15 mouse cellular contexts compared by ENCODE assay signal in the genomic region with DNA sequence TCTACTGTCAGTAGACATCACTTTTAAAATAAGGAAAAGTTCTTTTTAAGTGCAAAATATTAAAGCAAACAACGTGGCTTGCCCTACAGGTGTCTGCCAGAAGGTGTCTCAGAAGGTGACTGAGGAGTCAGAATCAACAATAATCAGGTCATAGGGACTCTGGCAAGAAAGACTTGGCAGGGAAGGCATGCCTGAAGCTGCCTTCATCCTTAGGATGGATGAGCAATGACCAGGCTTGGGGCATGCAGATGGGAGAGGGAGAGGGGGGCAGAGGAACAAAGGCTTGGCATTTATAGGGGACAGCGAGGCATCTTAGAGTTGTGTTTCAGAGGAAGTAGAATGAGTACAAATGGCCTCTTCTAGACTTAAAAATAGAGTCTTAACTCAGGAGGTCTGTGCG.
DNase-seq lines count a peak whose midpoint lies in the region; ATAC-seq and TF ChIP-seq lines count a peak whose summit lies in the region.
"Had no signal": no experiment of that assay in that cellular context is flagged by ENCODE, and none has a peak within 500 bp of the region (broad histone marks: within the 10 kb centered on the region; RNA-seq: fewer than 3 reads in every experiment).

No protein-coding gene starts in this region.

- 65% methylated on average over 3 of the region's 3 CpGs for WGBS in hindbrain, postnatal 0 days
- WGBS in hindbrain, embryonic 13.5 days, result 83% methylated on average over 3 of the region's 3 CpGs

- no peaks in the 10 kb centered on the region for H3K27me3 ChIP-seq in hindbrain, postnatal 0 days (ENCODE audit: insufficient read depth, low read length)
- no peaks in the 10 kb centered on the region for H3K27me3 ChIP-seq in hindbrain, embryonic 13.5 days
- H3K27me3 ChIP-seq: embryonic facial prominence, embryonic 12.5 days; forebrain, embryonic 13.5 days; forebrain, embryonic 15.5 days had no signal

- H3K27ac ChIP-seq in hindbrain, postnatal 0 days, result peak overlapping the region; percentile 60
- no peak overlapping the region for H3K27ac ChIP-seq in hindbrain, embryonic 13.5 days
- H3K27ac ChIP-seq: embryonic facial prominence, embryonic 10.5 days; embryonic facial prominence, embryonic 12.5 days; forebrain, embryonic 13.5 days; forebrain, embryonic 15.5 days had no signal

- H3K9ac ChIP-seq in hindbrain, postnatal 0 days (replicated peaks; ENCODE audit: low read length), result no peak overlapping the region
- H3K9ac ChIP-seq in hindbrain, embryonic 13.5 days, result no peak overlapping the region
- H3K9ac ChIP-seq: embryonic facial prominence, embryonic 12.5 days; forebrain, embryonic 13.5 days; forebrain, embryonic 15.5 days; forebrain, postnatal 0 days had no signal

- H3K9me3 ChIP-seq in hindbrain, postnatal 0 days (ENCODE audit: low read length), result no peaks in the 10 kb centered on the region
- H3K9me3 ChIP-seq in hindbrain, embryonic 13.5 days, result no peaks in the 10 kb centered on the region
- H3K9me3 ChIP-seq: embryonic facial prominence, embryonic 10.5 days; embryonic facial prominence, embryonic 12.5 days; forebrain, embryonic 13.5 days; forebrain, embryonic 15.5 days had no signal

- no peak for TF ChIP-seq CTCF in hindbrain, postnatal 0 days (IDR thresholded peaks at IDR 0.05; ENCODE audit: low read depth)

- no peak overlapping the region for H3K4me2 ChIP-seq in hindbrain, postnatal 0 days (ENCODE audit: low read depth, low read length)
- no peak overlapping the region for H3K4me2 ChIP-seq in hindbrain, embryonic 13.5 days
- H3K4me2 ChIP-seq: embryonic facial prominence, embryonic 12.5 days; forebrain, embryonic 13.5 days; forebrain, embryonic 15.5 days had no signal

- DNase-seq in cerebellum, adult 11-12 months, result peak; percentile 10
- DNase-seq in cerebellum, adult 8-10 months, result no peak
- peak; percentile 55 to 65 for DNase-seq in cerebellum, postnatal 14 days
- no peak for DNase-seq in cerebellum, postnatal 4 days (ENCODE audit: low spot score in 2 of 2)
- no peak for DNase-seq in hindbrain, postnatal 0 days (ENCODE audit: low spot score)
- peak; percentile 11 for DNase-seq in brain, adult 2 months (ENCODE audit: low read depth, low spot score)
- DNase-seq in kidney, adult 18-20 months, result no peak
- DNase-seq: adrenal gland, adult 2 months; adrenal gland, postnatal 10 days; forebrain, postnatal 0 days had no signal

- peaks cover 13% of the 10 kb centered on the region; the same call in 1 of the 2 replicates for H3K4me1 ChIP-seq in hindbrain, postnatal 0 days (ENCODE audit: insufficient read depth, low read length)
- H3K4me1 ChIP-seq in hindbrain, embryonic 13.5 days (replicated peaks), result peaks cover 36% of the 10 kb centered on the region
- H3K4me1 ChIP-seq: embryonic facial prominence, embryonic 10.5 days; embryonic facial prominence, embryonic 12.5 days had no signal

- no peak overlapping the region for H3K4me3 ChIP-seq in hindbrain, postnatal 0 days (ENCODE audit: low read length)
- no peak overlapping the region for H3K4me3 ChIP-seq in hindbrain, embryonic 13.5 days
- H3K4me3 ChIP-seq: embryonic facial prominence, embryonic 10.5 days; embryonic facial prominence, embryonic 12.5 days; forebrain, embryonic 13.5 days; forebrain, embryonic 15.5 days had no signal

- ATAC-seq in hindbrain, postnatal 0 days, result no peak
- no peak for ATAC-seq in hindbrain, embryonic 13.5 days (ENCODE audit: low FRiP score)
- ATAC-seq: forebrain, embryonic 13.5 days; forebrain, embryonic 15.5 days; forebrain, postnatal 0 days had no signal

- no peaks in the 10 kb centered on the region for H3K36me3 ChIP-seq in hindbrain, postnatal 0 days (ENCODE audit: insufficient read depth, low read length)
- no peaks in the 10 kb centered on the region for H3K36me3 ChIP-seq in hindbrain, embryonic 13.5 days
- H3K36me3 ChIP-seq: embryonic facial prominence, embryonic 10.5 days; embryonic facial prominence, embryonic 12.5 days; forebrain, embryonic 15.5 days had no signal

Comparison
In these comparisons a context has a peak if more than half of its experiments do, and no peak if none do; other contexts are left out.
1. DNase-seq: peak in cerebellum, adult 11-12 months (single experiment), cerebellum, postnatal 14 days (2 of 2) and brain, adult 2 months (single experiment); none in cerebellum, adult 8-10 months (single experiment), cerebellum, postnatal 4 days (0 of 2), hindbrain, postnatal 0 days (single experiment) and kidney, adult 18-20 months (single experiment).